Mouse (Mus musculus): ENCODE results near the gene Mpp3. TPM values are rescaled to one million over a fixed set of nuclear protein-coding genes. Genes with fewer than 3 reads are reported as not detected.

Mpp3 gene
- total and polyA plus RNA-seq, 2 experiments from 2014 or later, result 2.2 to 8.0 TPM

- 0 out of 2 replicates have a peak, but pooled peaks cover under 1% of the 10 kb centered on the region for H3K36me3 ChIP-seq (replicated peaks; ENCODE audit: control insufficient read depth, insufficient read depth, low read length)
- TF ChIP-seq CTCF (IDR thresholded peaks at IDR 0.05; ENCODE audit: low read depth) (no peak), EP300 (IDR thresholded peaks at IDR 0.05; ENCODE audit: low read depth) (no peak)
- no peak within 1 kb of the TSS for H3K4me3 ChIP-seq (ENCODE audit: low read depth, low read length)
- 30% methylated on average over 10 of the region's 10 CpGs for WGBS
- H3K27ac ChIP-seq (ENCODE audit: low read depth), result no peak within 1 kb of the TSS
- peaks cover 21% of the 10 kb centered on the region for H3K4me1 ChIP-seq (ENCODE audit: control insufficient read depth, insufficient read depth)
- no peaks in the 10 kb centered on the region for H3K9me3 ChIP-seq (replicated peaks; ENCODE audit: control insufficient read depth, low read length)
- 0 out of 2 replicates have a peak within 1 kb of the TSS, but pooled peaks have one; percentile 12 for H3K9ac ChIP-seq (replicated peaks; ENCODE audit: low read depth, low read length)
- DNase-seq (ENCODE audit: low spot score) (no peak), ATAC-seq (ENCODE audit: insufficient read depth, low read depth) (no peak)
- H3K4me2 ChIP-seq (ENCODE audit: low read depth, low read length), result peak within 1 kb of the TSS; percentile 2; the same call in 1 of the 2 replicates
- peaks cover 53% of the 10 kb centered on the region for H3K27me3 ChIP-seq (ENCODE audit: control insufficient read depth, insufficient read depth, low read length)
Observed at GRCm38 (mm10) chr11:101966965-101967614, 61.2 kb downstream of the Mpp3 start, which contains the start of gene Sost. TSS of gene Sost (minus strand) at chr11:101967015.

- Histone ChIP-seq H3K36me3 (replicated peaks; ENCODE audit: control insufficient read depth, insufficient read depth, low read length) (no peaks in the 10 kb centered on the region), H3K9ac (replicated peaks; ENCODE audit: low read depth, low read length) (no peak overlapping the region), H3K27me3 (ENCODE audit: control insufficient read depth, insufficient read depth, low read length) (peaks cover 68% of the 10 kb centered on the region), H3K4me2 (ENCODE audit: low read depth, low read length) (peak overlapping the region; percentile 2; the same call in 1 of the 2 replicates), H3K4me1 (ENCODE audit: control insufficient read depth, insufficient read depth) (peaks cover 18% of the 10 kb centered on the region), H3K27ac (ENCODE audit: low read depth) (no peak overlapping the region), H3K4me3 (ENCODE audit: low read depth, low read length) (peak overlapping the region; percentile 65; the same call in 1 of the 2 replicates), H3K9me3 (replicated peaks; ENCODE audit: control insufficient read depth, low read length) (no peaks in the 10 kb centered on the region)
- ATAC-seq (ENCODE audit: insufficient read depth, low read depth) (no peak), DNase-seq (ENCODE audit: low spot score) (no peak)
- WGBS, result 2% methylated on average over 2 of the region's 2 CpGs
- TF ChIP-seq EP300 (IDR thresholded peaks at IDR 0.05; ENCODE audit: low read depth), result no peak
- TF ChIP-seq CTCF (IDR thresholded peaks at IDR 0.05; ENCODE audit: low read depth), result no peak
Observed at GRCm38 (mm10) chr11:101965553-101965952, 62.7 kb downstream of the Mpp3 start.

GRCm38 (mm10) chr11:101964647-101965046 lies 63.6 kb downstream of the Mpp3 start:
- no peak for DNase-seq (ENCODE audit: low spot score)
- Histone ChIP-seq H3K27me3 (ENCODE audit: control insufficient read depth, insufficient read depth, low read length) (peaks cover 68% of the 10 kb centered on the region), H3K9me3 (replicated peaks; ENCODE audit: control insufficient read depth, low read length) (no peaks in the 10 kb centered on the region), H3K4me2 (ENCODE audit: low read depth, low read length) (peak overlapping the region; percentile 94), H3K27ac (ENCODE audit: low read depth) (no peak overlapping the region), H3K4me3 (ENCODE audit: low read depth, low read length) (peak overlapping the region; percentile 65), H3K36me3 (replicated peaks; ENCODE audit: control insufficient read depth, insufficient read depth, low read length) (no peaks in the 10 kb centered on the region), H3K4me1 (ENCODE audit: control insufficient read depth, insufficient read depth) (peaks cover 18% of the 10 kb centered on the region), H3K9ac (replicated peaks; ENCODE audit: low read depth, low read length) (no peak overlapping the region)
- 23% methylated on average over 8 of the region's 8 CpGs for WGBS
- no peak for TF ChIP-seq EP300 (IDR thresholded peaks at IDR 0.05; ENCODE audit: low read depth)
- TF ChIP-seq CTCF (IDR thresholded peaks at IDR 0.05; ENCODE audit: low read depth), result no peak
- ATAC-seq (ENCODE audit: insufficient read depth, low read depth), result no peak

- no peak for DNase-seq (ENCODE audit: low spot score)
- H3K36me3 ChIP-seq (replicated peaks; ENCODE audit: control insufficient read depth, insufficient read depth, low read length), result no peaks in the 10 kb centered on the region
- peak overlapping the region; percentile 94 for H3K4me2 ChIP-seq (ENCODE audit: low read depth, low read length)
- ATAC-seq (ENCODE audit: insufficient read depth, low read depth), result peak; percentile 31
- H3K27ac ChIP-seq (ENCODE audit: low read depth), result peak overlapping the region; percentile 54
- TF ChIP-seq CTCF (IDR thresholded peaks at IDR 0.05; ENCODE audit: low read depth) (no peak), EP300 (IDR thresholded peaks at IDR 0.05; ENCODE audit: low read depth) (no peak)
- peak overlapping the region; percentile 65 for H3K4me3 ChIP-seq (ENCODE audit: low read depth, low read length)
- peak overlapping the region; percentile 58 for H3K9ac ChIP-seq (replicated peaks; ENCODE audit: low read depth, low read length)
- peaks cover 71% of the 10 kb centered on the region for H3K27me3 ChIP-seq (ENCODE audit: control insufficient read depth, insufficient read depth, low read length)
- H3K4me1 ChIP-seq (ENCODE audit: control insufficient read depth, insufficient read depth), result peaks cover 18% of the 10 kb centered on the region
- H3K9me3 ChIP-seq (replicated peaks; ENCODE audit: control insufficient read depth, low read length), result no peaks in the 10 kb centered on the region
- WGBS, result 1% methylated on average over 77 of the region's 78 CpGs
Observed at GRCm38 (mm10) chr11:101963473-101964291, 64.6 kb downstream of the Mpp3 start.

GRCm38 (mm10) chr11:101963043-101963442 lies 65.2 kb downstream of the Mpp3 start:
- Histone ChIP-seq H3K4me3 (ENCODE audit: low read depth, low read length) (peak overlapping the region; percentile 65), H3K27ac (ENCODE audit: low read depth) (peak overlapping the region; percentile 54; the same call in 1 of the 2 replicates), H3K9ac (replicated peaks; ENCODE audit: low read depth, low read length) (peak overlapping the region; percentile 58), H3K27me3 (ENCODE audit: control insufficient read depth, insufficient read depth, low read length) (peaks cover 71% of the 10 kb centered on the region), H3K4me2 (ENCODE audit: low read depth, low read length) (peak overlapping the region; percentile 94), H3K4me1 (ENCODE audit: control insufficient read depth, insufficient read depth) (peaks cover 18% of the 10 kb centered on the region), H3K36me3 (replicated peaks; ENCODE audit: control insufficient read depth, insufficient read depth, low read length) (no peaks in the 10 kb centered on the region), H3K9me3 (replicated peaks; ENCODE audit: control insufficient read depth, low read length) (no peaks in the 10 kb centered on the region)
- ATAC-seq (ENCODE audit: insufficient read depth, low read depth) (no peak), DNase-seq (ENCODE audit: low spot score) (no peak)
- no peak for TF ChIP-seq EP300 (IDR thresholded peaks at IDR 0.05; ENCODE audit: low read depth)
- no peak for TF ChIP-seq CTCF (IDR thresholded peaks at IDR 0.05; ENCODE audit: low read depth)
- WGBS, result 8% methylated on average over 11 of the region's 11 CpGs
